Mouse (Mus musculus) forebrain, embryonic 13.5 days (tissue): ENCODE results near the gene Dpp6. TPM values are rescaled to one million over a fixed set of nuclear protein-coding genes. Genes with fewer than 3 reads are reported as not detected.
A peak's percentile ranks its signal among the peaks of the same experiment; 100 is the strongest.

Experiments used
- ATAC-seq: fragments of 200-750 bp; cut with Nextera tagmentation; 2 replicates; pipeline ENCODE4 v1.8.0; 2017
- H3K27ac ChIP-seq: fragments of 300-500 bp; sonication (generic); 2 replicates; pipeline ENCODE4 v1.5.1; 2015; ENCODE audit warnings: inconsistent platforms, mild to moderate bottlenecking, moderate library complexity
- H3K27me3 ChIP-seq: fragments of 300-500 bp; sonication (generic); 2 replicates; pipeline ENCODE4 v1.6.1; 2015; ENCODE audit warnings: mild to moderate bottlenecking, inconsistent platforms
- H3K36me3 ChIP-seq: fragments of 300-500 bp; sonication (generic); 2 replicates; pipeline ENCODE4 v1.6.1; 2015; ENCODE audit warnings: mild to moderate bottlenecking, inconsistent platforms; ENCODE audit not compliant: poor library complexity, severe bottlenecking
- H3K4me1 ChIP-seq: fragments of 300-500 bp; sonication (generic); 2 replicates; pipeline ENCODE4 v1.6.1; 2015; ENCODE audit warnings: inconsistent platforms
- H3K4me2 ChIP-seq: fragments of 300-500 bp; sonication (generic); 2 replicates; pipeline ENCODE4 v1.6.1; 2015; ENCODE audit warnings: inconsistent platforms, mild to moderate bottlenecking, moderate library complexity
- H3K4me3 ChIP-seq: fragments of 300-500 bp; sonication (generic); 2 replicates; pipeline ENCODE4 v1.5.1; 2015; ENCODE audit warnings: mild to moderate bottlenecking, inconsistent platforms
- H3K9ac ChIP-seq: fragments of 300-500 bp; sonication (generic); 2 replicates; pipeline ENCODE4 v1.6.1; 2015; ENCODE audit warnings: mild to moderate bottlenecking, inconsistent platforms
- H3K9me3 ChIP-seq: fragments of 300-500 bp; sonication (generic); replicated peaks from 2 replicates; pipeline ENCODE4 v1.6.1; 2016; ENCODE audit warnings: inconsistent platforms
- WGBS: fragments of 180-500 bp; shearing (Covaris S2); methylation state at CpG from one replicate; pipeline ENCODE4 v1.1.7; 2015; 5-methylcytosine and 5-hydroxymethylcytosine counted together
- polyA plus RNA-seq: library from polyadenylated mRNA; unstranded; fragments of >200 nt; fragmentation: Nextera tagmentation; extraction: Ambion mirVana; gene quantifications from 2 replicates; pipeline ENCODE4 v1.2.1, GENCODE M21; 2015

The Dpp6 gene
- 16.5 and 22.2 TPM in 2 replicates for polyA plus RNA-seq

- H3K27me3 ChIP-seq, result peaks cover 31% of the 10 kb centered on the region
- WGBS, result 3% methylated on average over 46 of the region's 48 CpGs
- peak; percentile 77 for ATAC-seq
- peak within 1 kb of the TSS; percentile 31 for H3K4me3 ChIP-seq
- H3K9ac ChIP-seq, result 0 out of 2 replicates have a peak within 1 kb of the TSS, but pooled peaks have one; percentile 24
- H3K4me2 ChIP-seq, result peak within 1 kb of the TSS; percentile 62
- no peaks in the 10 kb centered on the region for H3K9me3 ChIP-seq
- peaks cover 10% of the 10 kb centered on the region; the same call in 1 of the 2 replicates for H3K4me1 ChIP-seq
- no peaks in the 10 kb centered on the region for H3K36me3 ChIP-seq
- no peak within 1 kb of the TSS for H3K27ac ChIP-seq
Observed at GRCm38 (mm10) chr5:26816975-26817941, at the start of gene Dpp6. Gene Dpp6 (plus strand): TSS chr5:26817203.

- Histone ChIP-seq H3K27ac (no peak overlapping the region), H3K4me2 (no peak overlapping the region), H3K9ac (no peak overlapping the region), H3K4me1 (no peaks in the 10 kb centered on the region), H3K36me3 (no peaks in the 10 kb centered on the region), H3K9me3 (no peaks in the 10 kb centered on the region), H3K4me3 (no peak overlapping the region), H3K27me3 (no peaks in the 10 kb centered on the region)
- ATAC-seq, result no peak
- WGBS, result 85% methylated on average over 3 of the region's 3 CpGs
Observed at GRCm38 (mm10) chr5:26783955-26784354, 33.0 kb upstream of the Dpp6 start.

- H3K4me2 ChIP-seq, result no peak overlapping the region
- no peak overlapping the region for H3K4me3 ChIP-seq
- no peak overlapping the region for H3K9ac ChIP-seq
- no peaks in the 10 kb centered on the region for H3K4me1 ChIP-seq
- WGBS, result 94% methylated on average over 2 of the region's 2 CpGs
- no peaks in the 10 kb centered on the region for H3K9me3 ChIP-seq
- no peak overlapping the region for H3K27ac ChIP-seq
- H3K36me3 ChIP-seq, result no peaks in the 10 kb centered on the region
- ATAC-seq, result no peak
- no peaks in the 10 kb centered on the region for H3K27me3 ChIP-seq
Observed at GRCm38 (mm10) chr5:26795524-26795923, 21.5 kb upstream of the Dpp6 start.

- no peaks in the 10 kb centered on the region for H3K27me3 ChIP-seq
- H3K4me3 ChIP-seq, result no peak overlapping the region
- no peak overlapping the region for H3K9ac ChIP-seq
- no peaks in the 10 kb centered on the region for H3K9me3 ChIP-seq
- H3K4me2 ChIP-seq, result no peak overlapping the region
- no peak for ATAC-seq
- H3K36me3 ChIP-seq, result no peaks in the 10 kb centered on the region
- no peaks in the 10 kb centered on the region for H3K4me1 ChIP-seq
- WGBS, result 95% methylated on average over 1 of the region's 1 CpGs
- H3K27ac ChIP-seq, result no peak overlapping the region
Observed at GRCm38 (mm10) chr5:26835972-26836371, 19.0 kb downstream of the Dpp6 start.

- H3K4me2 ChIP-seq, result no peak overlapping the region
- no peak overlapping the region for H3K27ac ChIP-seq
- no peak overlapping the region for H3K4me3 ChIP-seq
- no peak overlapping the region for H3K9ac ChIP-seq
- no peaks in the 10 kb centered on the region for H3K36me3 ChIP-seq
- no peaks in the 10 kb centered on the region for H3K4me1 ChIP-seq
- 27% methylated on average over 4 of the region's 4 CpGs for WGBS
- H3K9me3 ChIP-seq, result no peaks in the 10 kb centered on the region
- no peaks in the 10 kb centered on the region for H3K27me3 ChIP-seq
- no peak for ATAC-seq
Observed at GRCm38 (mm10) chr5:26841151-26841550, 24.1 kb downstream of the Dpp6 start.

GRCm38 (mm10) chr5:26854746-26855145, 37.7 kb downstream of the Dpp6 start:
- ATAC-seq, result peak; percentile 38; the same call in 1 of the 2 replicates
- no peak overlapping the region for H3K9ac ChIP-seq
- no peaks in the 10 kb centered on the region for H3K4me1 ChIP-seq
- no peak overlapping the region for H3K4me3 ChIP-seq
- WGBS, result 46% methylated on average over 4 of the region's 4 CpGs
- H3K36me3 ChIP-seq, result no peaks in the 10 kb centered on the region
- H3K27ac ChIP-seq, result no peak overlapping the region
- no peak overlapping the region for H3K4me2 ChIP-seq
- H3K9me3 ChIP-seq, result no peaks in the 10 kb centered on the region
- H3K27me3 ChIP-seq, result no peaks in the 10 kb centered on the region

GRCm38 (mm10) chr5:26875449-26875848, 58.4 kb downstream of the Dpp6 start:
- Histone ChIP-seq H3K27me3 (no peaks in the 10 kb centered on the region), H3K4me2 (no peak overlapping the region), H3K27ac (no peak overlapping the region), H3K9me3 (no peaks in the 10 kb centered on the region), H3K9ac (no peak overlapping the region), H3K4me1 (no peaks in the 10 kb centered on the region), H3K4me3 (no peak overlapping the region), H3K36me3 (no peaks in the 10 kb centered on the region)
- ATAC-seq, result no peak

GRCm38 (mm10) chr5:26887496-26887895, 70.5 kb downstream of the Dpp6 start:
- 32% methylated on average over 1 of the region's 1 CpGs for WGBS
- no peak overlapping the region for H3K9ac ChIP-seq
- ATAC-seq, result no peak; the same call in 1 of the 2 replicates

GRCm38 (mm10) chr5:26888080-26888479, 71.1 kb downstream of the Dpp6 start:
- ATAC-seq, result no peak
- 56% methylated on average over 4 of the region's 4 CpGs for WGBS

More at GRCm38 (mm10) chr5:26887496-26887895, 70.5 kb downstream of the Dpp6 start:
- no peak overlapping the region for H3K4me3 ChIP-seq
- H3K9me3 ChIP-seq, result no peaks in the 10 kb centered on the region
- no peaks in the 10 kb centered on the region for H3K36me3 ChIP-seq
- peaks cover 9% of the 10 kb centered on the region; the same call in 1 of the 2 replicates for H3K4me1 ChIP-seq
- H3K27ac ChIP-seq, result no peak overlapping the region
- no peak overlapping the region for H3K4me2 ChIP-seq
- no peaks in the 10 kb centered on the region for H3K27me3 ChIP-seq

GRCm38 (mm10) chr5:26894346-26894745, 77.3 kb downstream of the Dpp6 start:
- 24% methylated on average over 3 of the region's 3 CpGs for WGBS
- Histone ChIP-seq H3K4me2 (no peak overlapping the region), H3K36me3 (no peaks in the 10 kb centered on the region), H3K4me3 (no peak overlapping the region), H3K27me3 (no peaks in the 10 kb centered on the region), H3K9me3 (no peaks in the 10 kb centered on the region), H3K4me1 (no peaks in the 10 kb centered on the region), H3K27ac (no peak overlapping the region), H3K9ac (no peak overlapping the region)
- ATAC-seq, result no peak

More at GRCm38 (mm10) chr5:26888080-26888479, 71.1 kb downstream of the Dpp6 start:
- Histone ChIP-seq H3K27me3 (no peaks in the 10 kb centered on the region), H3K4me1 (peaks cover 9% of the 10 kb centered on the region; the same call in 1 of the 2 replicates), H3K27ac (no peak overlapping the region), H3K36me3 (no peaks in the 10 kb centered on the region), H3K4me3 (no peak overlapping the region), H3K9ac (no peak overlapping the region), H3K4me2 (no peak overlapping the region), H3K9me3 (no peaks in the 10 kb centered on the region)

- Histone ChIP-seq H3K4me2 (peak overlapping the region; percentile 73), H3K36me3 (no peaks in the 10 kb centered on the region), H3K4me1 (peaks cover 33% of the 10 kb centered on the region), H3K27ac (no peak overlapping the region), H3K9ac (peak overlapping the region; percentile 70; the same call in 1 of the 2 replicates), H3K27me3 (no peaks in the 10 kb centered on the region), H3K9me3 (no peaks in the 10 kb centered on the region), H3K4me3 (peak overlapping the region; percentile 46)
- 3% methylated on average over 9 of the region's 9 CpGs for WGBS
- peak; percentile 44 for ATAC-seq
Observed at GRCm38 (mm10) chr5:26903786-26904185, 86.8 kb downstream of the Dpp6 start.

GRCm38 (mm10) chr5:26904324-26905041, 87.5 kb downstream of the Dpp6 start:
- under 1% methylated on average over 29 of the region's 32 CpGs for WGBS
- peak overlapping the region; percentile 46 for H3K4me3 ChIP-seq
- H3K27ac ChIP-seq, result peak overlapping the region; percentile 35; the same call in 1 of the 2 replicates
- H3K4me1 ChIP-seq, result peaks cover 33% of the 10 kb centered on the region
- ATAC-seq, result peak; percentile 93
- no peaks in the 10 kb centered on the region for H3K36me3 ChIP-seq
- H3K9me3 ChIP-seq, result no peaks in the 10 kb centered on the region
- H3K27me3 ChIP-seq, result no peaks in the 10 kb centered on the region
- peak overlapping the region; percentile 73 for H3K4me2 ChIP-seq
- H3K9ac ChIP-seq, result peak overlapping the region; percentile 70
